ENCODE assay signal across 8 mouse cellular contexts in the genomic region with DNA sequence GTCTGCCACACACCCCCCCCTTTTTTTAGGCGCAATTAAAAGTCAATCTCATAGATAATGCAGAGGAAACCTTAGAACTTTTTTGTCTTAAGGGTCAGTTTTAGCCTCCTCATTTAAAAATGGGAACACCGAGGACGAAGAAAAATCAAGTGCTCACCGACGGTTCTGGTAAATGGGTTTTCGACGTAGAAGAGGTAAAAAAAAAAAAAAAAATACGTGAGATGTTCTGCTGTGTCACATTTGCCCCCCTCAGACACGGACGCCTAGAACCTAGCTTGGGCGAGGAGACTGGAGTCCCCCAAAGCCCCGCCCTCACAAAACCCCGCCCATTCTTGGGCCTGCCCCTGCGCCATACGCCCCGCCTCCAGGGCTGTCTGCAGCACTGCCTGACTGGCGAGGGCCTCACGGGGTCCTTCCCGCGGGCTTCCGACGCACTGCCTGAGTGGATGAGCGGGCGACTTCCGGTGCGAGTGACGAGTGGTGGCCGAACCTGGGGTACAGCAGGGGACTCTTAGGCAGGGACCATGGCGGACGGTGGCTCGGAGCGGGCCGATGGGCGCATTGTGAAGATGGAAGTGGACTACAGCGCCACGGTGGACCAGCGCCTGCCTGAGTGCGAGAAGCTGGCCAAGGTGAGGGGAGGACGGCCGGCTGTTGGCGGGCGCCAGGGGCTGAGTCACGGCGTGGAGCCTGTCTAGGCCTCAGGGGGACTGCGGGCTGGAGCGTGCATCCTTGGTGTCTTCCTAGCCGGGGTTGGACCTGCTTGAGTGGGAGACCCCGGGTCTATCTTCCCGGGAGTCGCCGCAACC. TPM values are rescaled to one million over a fixed set of nuclear protein-coding genes. Genes with fewer than 3 reads are reported as not detected.
DNase-seq lines count a peak whose midpoint lies in the region; ATAC-seq and TF ChIP-seq lines count a peak whose summit lies in the region.

A gene (plus strand): TSS at position 432 of the 809 bp plus-strand sequence.

- peak within 1 kb of the TSS; percentile 93 for H3K4me2 ChIP-seq in forebrain, embryonic 12.5 days
- H3K4me2 ChIP-seq in heart, postnatal 0 days (ENCODE audit: low read depth, low read length): peak within 1 kb of the TSS; percentile 94
- H3K4me2 ChIP-seq in liver, embryonic 16.5 days (ENCODE audit: low read depth, low read length): peak within 1 kb of the TSS; percentile 75
- peak within 1 kb of the TSS; percentile 94 for H3K4me2 ChIP-seq in neural tube, embryonic 13.5 days

- no peaks in the 10 kb centered on the region for H3K27me3 ChIP-seq in E14TG2a.4 (ENCODE audit: insufficient read depth, low read length)
- H3K27me3 ChIP-seq in forebrain, embryonic 12.5 days: no peaks in the 10 kb centered on the region
- H3K27me3 ChIP-seq in heart, postnatal 0 days (ENCODE audit: control insufficient read depth, insufficient read depth, low read length): no peaks in the 10 kb centered on the region
- no peaks in the 10 kb centered on the region for H3K27me3 ChIP-seq in liver, embryonic 16.5 days (ENCODE audit: control insufficient read depth, insufficient read depth, low read depth, low read length)
- H3K27me3 ChIP-seq in neural tube, embryonic 13.5 days: no peaks in the 10 kb centered on the region
- no peaks in the 10 kb centered on the region for H3K27me3 ChIP-seq in testis, adult 2 months (ENCODE audit: control insufficient read depth, insufficient read depth, low read length)

- H3K4me1 ChIP-seq in E14TG2a.4 (replicated peaks; ENCODE audit: low read depth, low read length): peaks cover 54% of the 10 kb centered on the region
- peaks cover 16% of the 10 kb centered on the region for H3K4me1 ChIP-seq in forebrain, embryonic 12.5 days
- peaks cover 18% of the 10 kb centered on the region for H3K4me1 ChIP-seq in heart, postnatal 0 days (ENCODE audit: control insufficient read depth, insufficient read depth)
- peaks cover 11% of the 10 kb centered on the region for H3K4me1 ChIP-seq in liver, embryonic 16.5 days (ENCODE audit: control insufficient read depth, low read depth, low read length)
- H3K4me1 ChIP-seq in neural tube, embryonic 13.5 days (replicated peaks): peaks cover 20% of the 10 kb centered on the region
- no peaks in the 10 kb centered on the region; the same call in 1 of the 2 replicates for H3K4me1 ChIP-seq in testis, adult 2 months (ENCODE audit: control insufficient read depth, insufficient read depth, low read length)

- H3K4me3 ChIP-seq in E14TG2a.4 (replicated peaks; ENCODE audit: low read length): peak within 1 kb of the TSS; percentile 99
- H3K4me3 ChIP-seq in forebrain, embryonic 12.5 days (replicated peaks): peak within 1 kb of the TSS; percentile 91
- peak within 1 kb of the TSS; percentile 99 for H3K4me3 ChIP-seq in heart, postnatal 0 days (ENCODE audit: low read depth, low read length)
- H3K4me3 ChIP-seq in liver, embryonic 16.5 days (ENCODE audit: low read depth, low read length): peak within 1 kb of the TSS; percentile 98
- H3K4me3 ChIP-seq in neural tube, embryonic 13.5 days: peak within 1 kb of the TSS; percentile 71
- peak within 1 kb of the TSS; percentile 91 for H3K4me3 ChIP-seq in testis, adult 2 months (ENCODE audit: control insufficient read depth, low read depth, low read length)

- ATAC-seq in forebrain, embryonic 12.5 days (ENCODE audit: low FRiP score): peak; percentile 98
- peak; percentile 98 for ATAC-seq in heart, postnatal 0 days (ENCODE audit: insufficient read depth, low read depth)
- ATAC-seq in liver, embryonic 16.5 days (ENCODE audit: low read depth): peak; percentile 98
- ATAC-seq in neural tube, embryonic 13.5 days (ENCODE audit: low read depth): peak; percentile 97

- TF ChIP-seq CTCF in E14TG2a.4 (conservative IDR thresholded peaks at IDR 0.05; ENCODE audit: low read length): no peak
- TF ChIP-seq CTCF in heart, postnatal 0 days (IDR thresholded peaks at IDR 0.05; ENCODE audit: low read depth): no peak
- no peak for TF ChIP-seq CTCF in testis, adult 2 months (IDR thresholded peaks at IDR 0.05; ENCODE audit: control insufficient read depth, insufficient read depth, insufficient replicate concordance, low read depth, low read length)

- peak; percentile 95 for TF ChIP-seq POLR2A in testis, adult 2 months (IDR thresholded peaks at IDR 0.05; ENCODE audit: control insufficient read depth, low read depth, low read length)

- H3K27ac ChIP-seq in forebrain, embryonic 12.5 days: peak within 1 kb of the TSS; percentile 77
- H3K27ac ChIP-seq in heart, postnatal 0 days (ENCODE audit: low read depth): peak within 1 kb of the TSS; percentile 92
- H3K27ac ChIP-seq in liver, embryonic 16.5 days (ENCODE audit: low read length): peak within 1 kb of the TSS; percentile 86
- H3K27ac ChIP-seq in neural tube, embryonic 13.5 days (replicated peaks): peak within 1 kb of the TSS; percentile 43
- H3K27ac ChIP-seq in testis, adult 2 months (ENCODE audit: control insufficient read depth, insufficient read depth, low read depth, low read length): peak within 1 kb of the TSS; percentile 82

- DNase-seq in c-Kit-positive CD71-positive TER-119-positive erythroid progenitor cells, embryonic 14.5 days (ENCODE audit: low spot score): peak; percentile 97
- DNase-seq in heart, postnatal 0 days (ENCODE audit: low spot score): peak; percentile 94
- peak; percentile 99 for DNase-seq in kidney, postnatal 4 days

- H3K36me3 ChIP-seq in E14TG2a.4 (ENCODE audit: insufficient read depth, low read length): peaks cover 21% of the 10 kb centered on the region
- no peaks in the 10 kb centered on the region for H3K36me3 ChIP-seq in forebrain, embryonic 12.5 days (replicated peaks)
- H3K36me3 ChIP-seq in heart, postnatal 0 days (replicated peaks; ENCODE audit: control insufficient read depth, insufficient read depth, low read length): peaks cover 4% of the 10 kb centered on the region
- H3K36me3 ChIP-seq in liver, embryonic 16.5 days (ENCODE audit: control insufficient read depth, insufficient read depth): no peaks in the 10 kb centered on the region
- H3K36me3 ChIP-seq in neural tube, embryonic 13.5 days: no peaks in the 10 kb centered on the region
- no peaks in the 10 kb centered on the region for H3K36me3 ChIP-seq in testis, adult 2 months (ENCODE audit: control insufficient read depth, insufficient read depth, low read length)

- under 1% methylated on average over 51 of the region's 51 CpGs for WGBS in forebrain, embryonic 12.5 days
- WGBS in heart, postnatal 0 days: under 1% methylated on average over 51 of the region's 51 CpGs
- under 1% methylated on average over 51 of the region's 51 CpGs for WGBS in liver, embryonic 16.5 days (ENCODE audit: insufficient replicate concordance)
- under 1% methylated on average over 51 of the region's 51 CpGs for WGBS in neural tube, embryonic 13.5 days

- no peaks in the 10 kb centered on the region for H3K9me3 ChIP-seq in E14TG2a.4 (ENCODE audit: low read length)
- no peaks in the 10 kb centered on the region for H3K9me3 ChIP-seq in forebrain, embryonic 12.5 days
- H3K9me3 ChIP-seq in heart, postnatal 0 days (replicated peaks; ENCODE audit: control insufficient read depth, low read length): no peaks in the 10 kb centered on the region
- no peaks in the 10 kb centered on the region for H3K9me3 ChIP-seq in liver, embryonic 16.5 days (replicated peaks; ENCODE audit: control insufficient read depth, low read length)
- no peaks in the 10 kb centered on the region for H3K9me3 ChIP-seq in neural tube, embryonic 13.5 days

- TF ChIP-seq EP300 in heart, postnatal 0 days (IDR thresholded peaks at IDR 0.05; ENCODE audit: low read depth): peak; percentile 94

- peak within 1 kb of the TSS; percentile 94 for H3K9ac ChIP-seq in forebrain, embryonic 12.5 days
- H3K9ac ChIP-seq in heart, postnatal 0 days (replicated peaks; ENCODE audit: low read depth, low read length): peak within 1 kb of the TSS; percentile 98
- peak within 1 kb of the TSS; percentile 97 for H3K9ac ChIP-seq in liver, embryonic 16.5 days (ENCODE audit: low read depth, low read length)
- H3K9ac ChIP-seq in neural tube, embryonic 13.5 days: peak within 1 kb of the TSS; percentile 85

RNA-seq across cellular contexts. Expression of the gene that starts here (rescaled TPM):
- polyA plus RNA-seq in forebrain, embryonic 12.5 days (2016; fragmentation: Nextera tagmentation; extraction: Ambion mirVana): 188 and 196 TPM in 2 replicates
- 26.7 and 45.6 TPM in 2 replicates for total RNA-seq in heart, postnatal 0 days (2014; rRNA removed; ENCODE audit: low replicate concordance)
- 153 and 158 TPM in 2 replicates for polyA plus RNA-seq in heart, postnatal 0 days (2015; fragmentation: Nextera tagmentation; extraction: Ambion mirVana)
- polyA plus RNA-seq in liver, embryonic 16.5 days (2015; fragmentation: Nextera tagmentation; extraction: Ambion mirVana): 79.2 and 81.0 TPM in 2 replicates
- 173 and 181 TPM in 2 replicates for polyA plus RNA-seq in neural tube, embryonic 13.5 days (2015; fragmentation: Nextera tagmentation; extraction: Ambion mirVana)
- polyA plus RNA-seq in testis, adult 2 months (2012; rRNA removed): 25.8 and 28.0 TPM in 2 replicates

Comparison
In these comparisons a context has a peak if more than half of its experiments do, and no peak if none do; other contexts are left out.
1. Peak in every context shown above with its lines: DNase-seq, ATAC-seq, H3K4me3 ChIP-seq and H3K27ac ChIP-seq.